Comparison of ENCODE assay signal across 22 mouse cellular contexts in the genomic region with DNA sequence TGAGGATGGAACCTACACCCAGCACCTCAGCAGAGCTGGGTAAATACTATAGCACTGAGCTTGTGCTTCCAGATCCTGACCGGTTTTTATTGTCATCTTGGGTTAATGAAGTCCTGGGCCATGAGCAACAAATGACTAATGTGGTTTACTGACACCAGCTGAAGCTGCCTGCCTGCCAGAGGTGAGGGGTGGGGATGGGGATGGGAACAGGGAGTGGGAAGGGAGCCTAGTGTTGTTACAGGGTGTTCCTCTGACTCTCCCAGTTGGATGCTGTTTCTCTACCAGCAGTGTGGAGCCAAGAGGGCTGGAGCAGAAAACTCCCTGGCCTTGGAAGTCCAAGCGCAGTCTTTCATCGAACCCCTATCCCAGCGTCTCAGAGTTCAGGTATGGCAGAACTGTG. TPM values are rescaled to one million over a fixed set of nuclear protein-coding genes. Genes with fewer than 3 reads are reported as not detected.
DNase-seq lines count a peak whose midpoint lies in the region; ATAC-seq and TF ChIP-seq lines count a peak whose summit lies in the region.
"Had no signal": no experiment of that assay in that cellular context is flagged by ENCODE, and none has a peak within 500 bp of the region (broad histone marks: within the 10 kb centered on the region; RNA-seq: fewer than 3 reads in every experiment).

No protein-coding gene starts in this region.

- peak; percentile 18 to 58 for DNase-seq in heart, adult 18-20 months
- DNase-seq in 3T3-L1 (ENCODE audit: low read depth, low spot score) (peak; percentile 68), adipocyte (ENCODE audit: low spot score) (peak; percentile 93)
- peak; percentile 12 to 24 for DNase-seq in heart, postnatal 36 days
- no peak for DNase-seq in hindbrain, postnatal 0 days (ENCODE audit: low spot score)
- DNase-seq in midbrain, embryonic 10.5 days (ENCODE audit: low spot score): no peak
- no peak for DNase-seq in embryo, embryonic 10.5 days (ENCODE audit: low spot score)
- DNase-seq: adrenal gland, postnatal 25 days; cerebellum, adult 18-20 months; cerebellum, postnatal 25 days; kidney, adult 18-20 months; kidney, postnatal 10 days; midbrain, embryonic 14.5 days; right cerebral cortex, postnatal 14 days had no signal

- H3K4me1 ChIP-seq in heart, embryonic 11.5 days (ENCODE audit: control insufficient read depth, insufficient read depth, low read length): no peaks in the 10 kb centered on the region
- no peaks in the 10 kb centered on the region for H3K4me1 ChIP-seq in hindbrain, postnatal 0 days (ENCODE audit: insufficient read depth, low read length)
- no peaks in the 10 kb centered on the region for H3K4me1 ChIP-seq in midbrain, embryonic 10.5 days
- H3K4me1 ChIP-seq: forebrain, embryonic 12.5 days; liver, embryonic 15.5 days had no signal

- no peak for ATAC-seq in heart, embryonic 11.5 days (replicated peaks; ENCODE audit: insufficient number of reproducible peaks, low FRiP score, low TSS enrichment)
- no peak for ATAC-seq in hindbrain, postnatal 0 days
- ATAC-seq: hindbrain, embryonic 16.5 days had no signal

- H3K27me3 ChIP-seq in heart, embryonic 11.5 days (ENCODE audit: control insufficient read depth, insufficient read depth, low read length): no peaks in the 10 kb centered on the region
- H3K27me3 ChIP-seq in hindbrain, postnatal 0 days (ENCODE audit: insufficient read depth, low read length): no peaks in the 10 kb centered on the region
- H3K27me3 ChIP-seq in midbrain, embryonic 10.5 days (ENCODE audit: low read depth, poor library complexity, severe bottlenecking): no peaks in the 10 kb centered on the region

- H3K36me3 ChIP-seq in heart, embryonic 11.5 days (ENCODE audit: control insufficient read depth, insufficient read depth, low read length): no peaks in the 10 kb centered on the region
- H3K36me3 ChIP-seq in hindbrain, postnatal 0 days (ENCODE audit: insufficient read depth, low read length): no peaks in the 10 kb centered on the region
- H3K36me3 ChIP-seq in midbrain, embryonic 10.5 days: no peaks in the 10 kb centered on the region
- H3K36me3 ChIP-seq: forebrain, embryonic 12.5 days; liver, embryonic 15.5 days had no signal

- H3K4me3 ChIP-seq in heart, embryonic 11.5 days (ENCODE audit: low read depth, low read length): no peak overlapping the region
- no peak overlapping the region for H3K4me3 ChIP-seq in hindbrain, postnatal 0 days (ENCODE audit: low read length)
- no peak overlapping the region for H3K4me3 ChIP-seq in midbrain, embryonic 10.5 days
- H3K4me3 ChIP-seq: forebrain, embryonic 12.5 days; liver, embryonic 15.5 days; myocyte had no signal

- TF ChIP-seq CTCF in hindbrain, postnatal 0 days (IDR thresholded peaks at IDR 0.05; ENCODE audit: low read depth): no peak

- intact Hi-C loops in heart, postnatal 36 days (cut with DNase I): no loop called here

- H3K27ac ChIP-seq in heart, embryonic 11.5 days (ENCODE audit: low read depth, low read length): no peak overlapping the region
- H3K27ac ChIP-seq in hindbrain, postnatal 0 days: no peak overlapping the region
- H3K27ac ChIP-seq in midbrain, embryonic 10.5 days (replicated peaks): no peak overlapping the region
- H3K27ac ChIP-seq: forebrain, embryonic 12.5 days; liver, embryonic 15.5 days had no signal

- no peak overlapping the region for H3K4me2 ChIP-seq in heart, embryonic 11.5 days
- H3K4me2 ChIP-seq in hindbrain, postnatal 0 days (ENCODE audit: low read depth, low read length): no peak overlapping the region
- H3K4me2 ChIP-seq: forebrain, embryonic 12.5 days; liver, embryonic 15.5 days had no signal

- H3K9ac ChIP-seq in heart, embryonic 11.5 days (ENCODE audit: low read depth, low read length): no peak overlapping the region
- H3K9ac ChIP-seq in hindbrain, postnatal 0 days (replicated peaks; ENCODE audit: low read length): no peak overlapping the region
- H3K9ac ChIP-seq: forebrain, embryonic 12.5 days; liver, embryonic 15.5 days had no signal

- 87% methylated on average over 4 of the region's 4 CpGs for WGBS in heart, embryonic 11.5 days (ENCODE audit: insufficient replicate concordance)
- 75% methylated on average over 4 of the region's 4 CpGs for WGBS in hindbrain, postnatal 0 days
- WGBS in midbrain, embryonic 10.5 days: 91% methylated on average over 4 of the region's 4 CpGs

- H3K9me3 ChIP-seq in heart, embryonic 11.5 days (replicated peaks; ENCODE audit: control insufficient read depth, low read length): no peaks in the 10 kb centered on the region
- H3K9me3 ChIP-seq in hindbrain, postnatal 0 days (ENCODE audit: low read length): no peaks in the 10 kb centered on the region
- no peaks in the 10 kb centered on the region for H3K9me3 ChIP-seq in midbrain, embryonic 10.5 days (replicated peaks)
- H3K9me3 ChIP-seq: forebrain, embryonic 12.5 days; liver, embryonic 15.5 days had no signal

RNA-seq across cellular contexts. Expression of gene Card14, which starts 9.2 kb away (rescaled TPM):
- not detected for total RNA-seq in heart, adult 18-20 months (2021)
- 0.14 and 0.38 TPM in 2 replicates for polyA plus RNA-seq in heart, embryonic 11.5 days (2014; fragmentation: Nextera tagmentation; extraction: Ambion mirVana)
- under 1 TPM; 0.06 to 0.16 TPM for total RNA-seq in heart, postnatal 36 days (2021)
- 1.7 and 1.9 TPM in 2 replicates for total RNA-seq in hindbrain, postnatal 0 days (2014; rRNA removed)
- polyA plus RNA-seq in hindbrain, postnatal 0 days (2015; fragmentation: Nextera tagmentation; extraction: Ambion mirVana): 0.72 and 0.81 TPM in 2 replicates
- polyA plus RNA-seq in midbrain, embryonic 10.5 days (2016; fragmentation: Nextera tagmentation; extraction: Ambion mirVana): not detected in 2 replicates
- total RNA-seq: granulocyte monocyte progenitor cell, adult 5-6 weeks; hematopoietic stem cell, adult 5-6 weeks; megakaryocyte progenitor cell, adult 5-6 weeks had no signal

RNA-seq across cellular contexts. Expression of gene Eif4a3, which starts 16.8 kb away (rescaled TPM):
- total RNA-seq in heart, adult 18-20 months (2021): 10 to 100 TPM; 62.5 to 71.7 TPM
- polyA plus RNA-seq in heart, embryonic 11.5 days (2014; fragmentation: Nextera tagmentation; extraction: Ambion mirVana): 313 and 316 TPM in 2 replicates
- total RNA-seq in heart, postnatal 36 days (2021): 10 to 100 TPM; 64.4 to 72.8 TPM
- 144 and 154 TPM in 2 replicates for total RNA-seq in hindbrain, postnatal 0 days (2014; rRNA removed)
- polyA plus RNA-seq in hindbrain, postnatal 0 days (2015; fragmentation: Nextera tagmentation; extraction: Ambion mirVana): 248 and 258 TPM in 2 replicates
- 465 and 494 TPM in 2 replicates for polyA plus RNA-seq in midbrain, embryonic 10.5 days (2016; fragmentation: Nextera tagmentation; extraction: Ambion mirVana)

RNA-seq across cellular contexts. Expression of gene Sgsh, which starts 38.6 kb away (rescaled TPM):
- 1 to 10 TPM; 4.8 to 5.6 TPM for total RNA-seq in heart, adult 18-20 months (2021)
- 6.1 and 6.5 TPM in 2 replicates for polyA plus RNA-seq in heart, embryonic 11.5 days (2014; fragmentation: Nextera tagmentation; extraction: Ambion mirVana)
- 1 to 10 TPM; 4.9 to 5.3 TPM for total RNA-seq in heart, postnatal 36 days (2021)
- 4.8 and 8.5 TPM in 2 replicates for total RNA-seq in hindbrain, postnatal 0 days (2014; rRNA removed)
- 5.0 and 6.2 TPM in 2 replicates for polyA plus RNA-seq in hindbrain, postnatal 0 days (2015; fragmentation: Nextera tagmentation; extraction: Ambion mirVana)
- 6.4 and 6.5 TPM in 2 replicates for polyA plus RNA-seq in midbrain, embryonic 10.5 days (2016; fragmentation: Nextera tagmentation; extraction: Ambion mirVana)

RNA-seq across cellular contexts. Expression of gene Slc26a11, which starts 38.6 kb away (rescaled TPM):
- total RNA-seq in heart, adult 18-20 months (2021): 1 to 10 TPM; 3.1 TPM
- 9.4 and 10.2 TPM in 2 replicates for polyA plus RNA-seq in heart, embryonic 11.5 days (2014; fragmentation: Nextera tagmentation; extraction: Ambion mirVana)
- total RNA-seq in heart, postnatal 36 days (2021): 1 to 10 TPM; 3.7 to 4.3 TPM
- 6.7 and 9.6 TPM in 2 replicates for total RNA-seq in hindbrain, postnatal 0 days (2014; rRNA removed)
- 5.4 and 5.7 TPM in 2 replicates for polyA plus RNA-seq in hindbrain, postnatal 0 days (2015; fragmentation: Nextera tagmentation; extraction: Ambion mirVana)
- 7.1 and 7.4 TPM in 2 replicates for polyA plus RNA-seq in midbrain, embryonic 10.5 days (2016; fragmentation: Nextera tagmentation; extraction: Ambion mirVana)

RNA-seq across cellular contexts. Expression of gene Gaa, which starts 49.0 kb away (rescaled TPM):
- 100 to 1,000 TPM in 1 of 2 experiments, 10 to 100 TPM in 1; 91.3 to 110 TPM for total RNA-seq in heart, adult 18-20 months (2021)
- polyA plus RNA-seq in heart, embryonic 11.5 days (2014; fragmentation: Nextera tagmentation; extraction: Ambion mirVana): 49.6 and 62.9 TPM in 2 replicates
- 10 to 100 TPM; 79.4 to 86.8 TPM for total RNA-seq in heart, postnatal 36 days (2021)
- total RNA-seq in hindbrain, postnatal 0 days (2014; rRNA removed): 223 and 230 TPM in 2 replicates
- 123 and 128 TPM in 2 replicates for polyA plus RNA-seq in hindbrain, postnatal 0 days (2015; fragmentation: Nextera tagmentation; extraction: Ambion mirVana)
- 32.0 and 33.6 TPM in 2 replicates for polyA plus RNA-seq in midbrain, embryonic 10.5 days (2016; fragmentation: Nextera tagmentation; extraction: Ambion mirVana)

Comparison
In these comparisons a context has a peak if more than half of its experiments do, and no peak if none do; other contexts are left out.
1. DNase-seq: peak in heart, adult 18-20 months (2 of 2), 3T3-L1 (single experiment), adipocyte (single experiment) and heart, postnatal 36 days (2 of 2); none in hindbrain, postnatal 0 days (single experiment), midbrain, embryonic 10.5 days (single experiment) and embryo, embryonic 10.5 days (single experiment).